Mouse (Mus musculus) left cerebral cortex, adult 2 months (tissue): Measurements from ENCODE around the gene Gm826. TPM values are rescaled to one million over a fixed set of nuclear protein-coding genes. Genes with fewer than 3 reads are reported as not detected.

ENCODE experiments used
- DNase-seq, 2 experiments: peaks; one replicate each; pipeline ENCODE4 v3.0.0; 2021 to 2022; ENCODE audit warnings: low spot score in 2 of 2, mixed read lengths in 1 of 2; ENCODE audit errors: extremely low spot score in 1 of 2
- H3K27ac ChIP-seq: fragments of 200-600 bp; 2 replicates; pipeline ENCODE4 v1.8.1; 2022
- H3K4me3 ChIP-seq: fragments of 200-600 bp; 2 replicates; pipeline ENCODE4 v1.8.1; 2022
- CTCF ChIP-seq: fragments of 200-600 bp; IDR thresholded peaks from 2 replicates; pipeline ENCODE4 v1.8.1; 2022; ENCODE audit warnings: antibody characterized with exemption, mild to moderate bottlenecking, moderate library complexity
- intact Hi-C: fragments of 180-260 bp; cut with DNase I; formaldehyde crosslinking; loops from one replicate; pipeline ENCODE4 v1.15.1; 2025
- total RNA-seq, 2 experiments: library from RNA; stranded (reverse); gene quantifications; 2 replicates each; pipeline ENCODE4 v1.2.3; 2021

Gene Gm826
- total RNA-seq, 2 experiments from 2014 or later = not detected

DNA sequence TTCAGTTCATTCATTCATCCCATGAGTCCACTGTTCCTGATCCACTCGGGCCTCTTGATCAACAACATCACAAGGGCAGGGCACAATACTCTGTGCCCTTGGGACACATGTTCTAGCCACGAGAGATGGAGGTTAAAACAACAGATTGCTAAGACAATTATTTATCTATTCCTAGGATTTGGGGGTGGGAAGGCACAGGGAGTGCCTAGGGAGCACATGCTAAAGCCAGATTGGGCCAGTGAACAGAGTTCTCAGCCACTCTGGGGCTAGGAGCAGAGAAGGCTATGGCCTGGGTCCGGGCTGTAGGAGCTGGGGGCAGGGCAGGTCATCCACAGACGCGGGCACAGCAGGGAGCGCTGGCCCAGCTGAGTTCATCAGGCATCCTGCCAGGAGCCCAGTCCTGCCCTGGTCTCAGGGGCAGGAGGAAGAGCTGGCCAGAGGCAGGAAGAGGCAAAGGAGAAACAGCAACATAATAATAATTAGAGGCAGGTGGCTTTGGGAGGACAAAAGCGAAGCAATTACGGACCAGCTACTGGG is 17.1 kb upstream of the Gm826 start:
- intact Hi-C loops = no loop called here
- Histone ChIP-seq H3K27ac (no peak overlapping the region), H3K4me3 (no peak overlapping the region)
- no peak for DNase-seq
- TF ChIP-seq CTCF = no peak

DNA sequence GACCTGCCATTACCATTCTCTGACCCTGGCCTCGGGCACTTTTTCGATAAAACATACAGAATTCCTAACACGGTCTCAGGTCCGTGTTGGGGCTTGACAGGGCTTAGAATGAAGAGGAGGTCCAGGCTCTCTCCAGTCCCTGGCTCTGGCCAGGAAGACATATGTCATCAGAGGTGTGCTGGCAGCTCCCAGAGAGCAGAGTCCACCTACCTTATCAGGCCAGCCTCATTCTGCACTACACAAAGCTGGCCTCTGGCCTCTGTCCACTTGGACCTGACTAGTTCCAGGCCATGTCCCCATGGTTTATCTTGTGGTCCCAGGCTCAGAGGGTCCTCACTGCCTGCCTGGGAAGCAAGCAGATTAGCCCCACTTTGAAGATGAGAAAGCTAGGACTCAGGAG is 15.6 kb upstream of the Gm826 start:
- TF ChIP-seq CTCF = no peak
- Histone ChIP-seq H3K27ac (no peak overlapping the region), H3K4me3 (no peak overlapping the region)
- intact Hi-C loops = no loop called here
- DNase-seq = no peak

DNA sequence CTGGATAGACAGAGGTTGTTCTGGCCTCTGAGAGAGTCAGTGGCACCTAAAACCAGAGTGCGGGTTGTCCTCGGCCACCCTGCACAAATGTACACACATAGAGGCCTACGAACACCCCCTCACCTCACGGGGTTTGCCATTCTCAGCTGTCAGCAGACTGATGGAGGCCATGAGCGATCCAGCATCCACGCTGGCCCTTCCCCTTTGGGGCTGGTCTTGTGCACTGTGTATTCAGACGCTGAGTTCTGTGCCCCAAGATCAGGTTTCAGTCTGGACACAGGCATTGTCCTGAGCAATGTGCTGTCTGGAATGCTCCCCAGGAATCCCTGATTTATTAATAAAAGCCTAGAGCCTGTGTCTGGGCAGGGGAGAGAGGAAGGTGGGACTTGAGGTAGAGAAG is 14.8 kb upstream of the Gm826 start:
- Histone ChIP-seq H3K27ac (no peak overlapping the region), H3K4me3 (no peak overlapping the region)
- DNase-seq = no peak
- no peak for TF ChIP-seq CTCF
- intact Hi-C loops = no loop called here

DNA sequence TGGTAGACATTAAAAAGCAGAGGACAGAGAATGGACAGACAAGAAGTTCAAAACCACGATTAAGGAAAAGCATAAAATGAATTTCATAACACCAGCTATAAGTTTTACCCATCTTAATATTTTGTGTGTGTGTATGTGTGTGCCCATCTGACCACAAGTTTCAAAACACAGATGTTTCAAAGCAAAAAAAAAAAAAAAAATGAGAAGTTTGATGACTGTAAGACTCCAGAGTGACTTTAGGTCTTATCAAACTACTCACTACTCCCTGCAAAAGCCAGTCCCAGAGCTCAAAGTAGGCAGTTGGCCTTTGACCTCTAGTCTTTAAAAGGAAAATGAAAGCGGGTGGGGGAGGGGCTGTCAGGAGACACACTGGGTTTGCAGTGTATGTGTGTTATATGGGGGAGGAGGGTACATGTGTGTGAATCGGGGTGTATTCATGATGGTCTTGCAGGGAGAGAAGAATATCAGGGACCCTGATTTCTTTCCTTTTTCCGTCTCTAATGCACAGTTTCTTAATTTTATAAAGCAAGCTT is 14.2 kb upstream of the Gm826 start:
- Histone ChIP-seq H3K27ac (no peak overlapping the region), H3K4me3 (no peak overlapping the region)
- no peak for TF ChIP-seq CTCF
- intact Hi-C loops = no loop called here
- DNase-seq = no peak

DNA sequence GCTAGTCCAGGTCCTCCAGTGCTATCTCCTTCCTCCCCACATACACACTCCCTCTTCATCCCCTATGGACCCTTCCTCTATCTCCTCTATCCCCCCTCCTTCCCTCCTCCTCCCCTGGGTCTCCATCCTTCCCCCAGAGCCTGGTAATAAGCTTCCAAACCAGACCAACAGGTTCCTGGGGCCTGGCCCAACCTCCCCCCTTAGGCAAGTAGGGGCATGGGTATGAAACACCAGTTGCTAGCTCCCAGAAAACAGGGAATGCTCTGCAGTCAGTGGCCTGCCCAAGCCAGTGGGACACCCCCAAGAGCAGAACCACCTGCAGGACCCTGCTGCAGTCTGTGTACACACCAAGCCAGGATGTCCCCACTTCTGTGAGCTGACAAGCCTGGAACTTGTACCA is 11.7 kb upstream of the Gm826 start:
- H3K27ac ChIP-seq = no peak overlapping the region
- DNase-seq = no peak
- no peak for TF ChIP-seq CTCF
- intact Hi-C loops = no loop called here
- no peak overlapping the region for H3K4me3 ChIP-seq

DNA sequence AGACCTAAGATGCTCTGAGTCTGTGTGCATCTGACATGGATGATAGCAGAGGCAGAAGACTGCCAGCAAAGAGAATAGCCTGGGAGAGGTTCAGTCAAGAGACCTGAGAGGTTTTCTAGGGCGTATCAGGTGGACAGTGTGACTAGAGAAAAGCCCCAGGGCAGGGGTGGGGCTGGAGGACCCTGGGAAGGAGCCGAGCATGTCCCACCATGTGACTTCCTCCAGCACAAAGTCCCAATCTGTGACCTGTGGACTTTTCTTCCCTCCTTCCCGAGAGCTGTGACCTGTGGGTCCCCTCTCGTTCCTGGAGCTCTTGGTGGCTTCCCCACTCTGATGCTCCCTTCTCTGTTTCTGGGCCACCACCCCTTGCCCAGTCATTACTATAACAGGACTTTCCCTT is 6.2 kb upstream of the Gm826 start:
- TF ChIP-seq CTCF = no peak
- H3K27ac ChIP-seq = no peak overlapping the region
- H3K4me3 ChIP-seq = no peak overlapping the region
- intact Hi-C loops = no loop called here
- no peak for DNase-seq

DNA sequence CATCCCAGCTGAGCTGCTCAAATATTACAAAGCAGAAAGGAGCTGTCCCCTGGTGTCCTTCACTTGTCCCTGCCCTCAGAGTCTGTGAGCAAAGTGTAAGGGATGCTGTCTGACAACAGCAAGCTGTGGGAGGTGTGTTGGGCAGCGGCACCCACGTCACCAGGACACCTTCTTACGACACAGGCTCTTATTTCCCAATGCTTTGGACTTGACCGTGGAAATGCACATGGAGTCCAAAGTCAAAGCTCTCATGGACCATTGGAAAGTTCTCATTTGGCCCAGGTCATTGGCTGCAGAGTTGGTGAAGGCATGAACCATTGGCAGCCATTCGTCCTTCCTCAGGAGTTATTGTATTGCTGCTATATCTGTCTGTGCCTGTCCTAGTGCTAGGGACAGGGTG is 5.6 kb upstream of the Gm826 start:
- intact Hi-C loops = no loop called here
- DNase-seq = no peak
- H3K27ac ChIP-seq = no peak overlapping the region
- no peak overlapping the region for H3K4me3 ChIP-seq
- no peak for TF ChIP-seq CTCF

DNA sequence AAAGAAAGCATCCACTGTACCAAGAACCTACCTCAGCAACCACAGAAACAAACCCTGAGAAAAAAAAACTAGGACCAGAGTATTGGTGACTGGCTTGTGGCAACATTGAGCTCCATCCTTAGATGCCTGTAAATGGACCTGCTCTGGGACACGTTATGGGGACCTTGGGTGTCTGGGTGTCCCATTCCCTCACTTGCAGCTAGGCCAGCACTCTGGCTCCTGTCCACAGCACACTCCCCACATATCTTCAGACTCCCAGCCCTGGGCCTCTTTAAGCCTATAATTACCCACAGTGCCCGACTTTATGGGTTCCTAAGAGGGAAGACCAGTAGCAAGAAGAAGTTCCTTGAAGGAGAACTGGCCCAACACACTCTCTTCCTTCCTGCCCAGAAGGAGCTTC is 2.1 kb upstream of the Gm826 start:
- intact Hi-C loops = no loop called here
- H3K4me3 ChIP-seq = no peak overlapping the region
- no peak for TF ChIP-seq CTCF
- no peak for DNase-seq
- no peak overlapping the region for H3K27ac ChIP-seq

DNA sequence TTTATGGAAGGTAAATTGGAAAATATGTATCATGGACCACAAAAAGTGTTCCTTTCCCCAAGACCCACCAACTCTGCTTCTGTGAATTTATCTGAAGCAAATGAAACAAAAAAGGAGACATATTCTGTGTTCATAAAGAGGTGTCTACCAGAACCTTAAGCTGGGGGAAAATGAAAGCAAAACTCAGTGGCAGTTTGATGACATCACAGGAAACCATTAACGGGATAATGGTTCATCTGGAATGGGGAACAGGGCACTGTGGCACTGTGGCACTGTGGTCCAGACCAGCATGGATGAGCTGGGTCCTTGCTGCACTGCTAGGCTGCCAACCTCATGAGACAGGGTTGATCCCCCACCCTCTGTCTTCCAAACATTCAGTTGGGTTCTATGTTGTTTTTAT is 1.1 kb upstream of the Gm826 start:
- intact Hi-C loops = no loop called here
- Histone ChIP-seq H3K4me3 (no peak overlapping the region), H3K27ac (no peak overlapping the region)
- no peak for DNase-seq
- TF ChIP-seq CTCF = no peak

DNA sequence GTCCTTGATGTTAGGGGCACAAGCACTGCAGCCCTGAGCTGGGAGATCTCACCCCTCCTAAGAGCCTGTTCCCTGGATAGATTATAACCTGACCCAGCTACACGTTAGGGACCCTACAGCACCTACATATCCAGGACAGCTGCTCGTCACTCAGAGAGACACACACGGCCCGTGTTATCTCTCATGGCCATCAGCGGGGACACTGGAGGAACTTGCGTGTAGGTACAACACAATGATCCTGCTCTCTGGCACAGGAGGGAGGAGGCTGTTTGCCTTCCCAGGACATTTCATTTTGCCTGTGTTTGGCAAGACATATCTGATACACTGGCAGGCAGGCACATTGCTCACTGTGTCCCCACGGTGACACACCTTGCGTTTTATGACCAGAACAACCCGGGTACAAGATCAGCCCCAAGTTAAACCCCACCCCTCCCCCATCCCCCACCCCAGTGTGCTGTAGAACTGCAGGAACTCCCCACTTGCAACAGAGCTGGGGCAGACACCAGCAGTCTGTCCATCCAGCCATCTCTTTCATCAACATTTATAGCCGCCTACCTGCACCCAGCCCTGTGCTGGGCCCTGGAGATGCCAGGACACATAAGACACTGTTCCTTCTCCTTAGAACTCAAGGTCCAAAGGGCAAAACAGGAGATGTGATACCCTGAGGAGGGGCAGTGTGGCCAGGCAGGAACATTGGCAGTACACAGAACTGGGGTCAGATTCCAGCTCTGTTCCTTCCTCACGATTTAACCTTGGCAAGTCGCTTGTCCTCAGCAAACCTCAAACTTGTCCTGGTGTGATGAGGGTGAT is 1.2 kb downstream of the Gm826 start:
- no peak overlapping the region for H3K27ac ChIP-seq
- H3K4me3 ChIP-seq = no peak overlapping the region
- no peak for DNase-seq
- no peak for TF ChIP-seq CTCF
- intact Hi-C loops = no loop called here

DNA sequence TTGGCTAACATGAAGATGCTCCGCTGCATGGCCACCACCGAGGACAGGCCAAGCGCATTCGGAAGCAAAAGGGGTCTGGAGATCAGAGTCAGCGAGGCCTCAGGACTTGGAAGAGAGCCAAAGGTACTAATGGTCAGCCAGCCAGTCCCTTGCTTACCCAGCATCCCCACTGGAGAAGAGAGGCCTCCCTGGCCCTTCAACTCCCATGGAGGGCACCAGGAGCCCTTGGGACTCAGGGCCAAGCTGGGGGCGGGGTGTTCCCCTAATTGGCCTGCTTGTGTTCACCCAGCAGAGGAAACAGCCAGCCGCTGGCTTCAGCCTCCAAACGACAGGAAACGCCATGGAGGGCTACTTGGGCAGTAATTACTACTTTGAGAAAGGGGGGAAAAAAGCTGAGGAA is 5.1 kb downstream of the Gm826 start:
- no peak for TF ChIP-seq CTCF
- no peak overlapping the region for H3K27ac ChIP-seq
- intact Hi-C loops = no loop called here
- no peak overlapping the region for H3K4me3 ChIP-seq
- DNase-seq = peak in 1 of 2 experiments; percentile 11

DNA sequence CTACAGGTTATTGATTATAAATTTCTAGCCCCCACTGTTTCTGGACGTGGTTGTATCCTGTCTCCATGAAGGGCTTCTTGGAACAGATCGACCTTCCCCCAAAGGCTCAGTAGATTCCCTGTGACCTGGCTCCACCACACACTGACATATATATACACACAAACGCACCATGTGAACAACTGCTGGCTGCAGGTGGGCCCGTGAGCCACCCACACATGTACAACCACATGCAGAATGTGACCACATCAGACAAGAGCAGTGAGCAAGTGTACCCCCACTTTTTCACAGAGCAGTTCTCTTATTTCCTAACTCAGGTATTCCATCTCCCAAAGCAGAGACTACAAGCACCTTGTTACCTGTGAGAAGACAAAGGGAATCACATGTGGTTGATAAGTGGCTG is 6.2 kb downstream of the Gm826 start:
- intact Hi-C loops = no loop called here
- TF ChIP-seq CTCF = no peak
- Histone ChIP-seq H3K27ac (no peak overlapping the region), H3K4me3 (no peak overlapping the region)
- no peak for DNase-seq

DNA sequence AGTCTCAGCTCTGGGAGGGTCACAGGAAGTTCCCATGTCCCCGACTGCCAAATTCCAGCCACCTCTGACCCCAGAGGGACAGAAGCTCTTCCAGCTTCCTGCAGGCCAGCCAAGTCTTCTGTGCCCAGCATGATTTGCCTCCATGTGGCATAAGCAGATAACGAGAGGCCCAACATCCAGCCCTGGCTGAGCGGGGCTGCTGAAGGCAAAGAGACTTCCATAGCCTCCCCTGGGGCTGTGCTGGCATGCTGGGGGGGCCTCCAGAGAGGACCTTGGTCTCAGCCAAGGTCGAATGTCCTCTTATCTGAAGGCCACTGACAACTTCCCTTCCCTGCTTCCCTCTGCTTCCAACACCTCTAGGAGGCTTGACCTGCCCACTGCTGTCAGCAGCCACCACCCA is 6.8 kb downstream of the Gm826 start:
- no peak overlapping the region for H3K27ac ChIP-seq
- intact Hi-C loops = no loop called here
- no peak for DNase-seq
- no peak for TF ChIP-seq CTCF
- no peak overlapping the region for H3K4me3 ChIP-seq
